Mouse (Mus musculus): ENCODE data around the gene Kcnip2. TPM values are rescaled to one million over a fixed set of nuclear protein-coding genes. Genes with fewer than 3 reads are reported as not detected.
A peak's percentile ranks its signal among the peaks of the same experiment; 100 is the strongest.

The Kcnip2 gene
- polyA plus RNA-seq, 1 experiment from 2014 or later, result 1.8 TPM

DNA sequence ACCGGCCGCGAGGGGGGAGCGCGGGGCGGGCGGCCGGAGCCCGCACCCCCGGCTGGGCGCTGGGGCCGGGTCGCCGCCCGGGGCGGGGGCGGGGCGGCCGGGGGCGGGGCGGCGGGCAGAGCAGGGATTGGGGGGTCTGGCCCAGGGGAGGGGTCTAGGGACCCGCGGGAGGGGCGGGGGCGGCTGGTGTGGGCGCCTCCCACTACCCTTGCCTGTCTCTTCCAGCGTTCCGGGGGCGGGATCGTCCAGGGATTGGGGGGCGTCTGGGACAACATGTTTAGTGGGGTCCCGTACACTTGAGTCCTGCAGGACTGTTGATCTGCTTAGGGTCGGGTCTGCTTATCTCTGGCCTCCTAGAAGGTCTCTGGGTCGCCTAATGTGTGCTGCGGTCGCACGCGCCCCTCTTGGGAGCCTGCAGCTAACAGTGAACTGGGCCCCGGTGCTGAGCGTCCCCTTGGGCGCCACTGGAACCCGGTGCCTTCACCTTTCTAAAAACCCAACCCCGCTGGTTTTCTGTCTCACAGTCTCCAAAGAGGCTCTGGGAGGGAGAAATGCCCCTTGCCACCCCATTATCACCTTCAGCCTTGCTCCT lies 72.8 kb downstream of the Kcnip2 start:
- H3K9me3 ChIP-seq (ENCODE audit: control insufficient read depth, low read length), result no peaks in the 10 kb centered on the region
- H3K4me1 ChIP-seq (replicated peaks; ENCODE audit: control insufficient read depth, insufficient read depth, low read length), result peaks cover 21% of the 10 kb centered on the region
- no peak overlapping the region for H3K9ac ChIP-seq (ENCODE audit: low read depth, low read length)
- peak overlapping the region; percentile 52 for H3K4me3 ChIP-seq (ENCODE audit: low read depth, low read length)
- no peak for DNase-seq (ENCODE audit: low spot score)
- H3K4me2 ChIP-seq, result peak overlapping the region; percentile 65
- no peaks in the 10 kb centered on the region for H3K36me3 ChIP-seq (ENCODE audit: control insufficient read depth, insufficient read depth, low read length)
- WGBS, result under 1% methylated on average over 30 of the region's 44 CpGs
- ATAC-seq (replicated peaks; ENCODE audit: low FRiP score), result no peak
- H3K27me3 ChIP-seq (replicated peaks; ENCODE audit: control insufficient read depth, insufficient read depth, low read length), result peaks cover 81% of the 10 kb centered on the region
- H3K27ac ChIP-seq (ENCODE audit: low read depth, low read length), result no peak overlapping the region

DNA sequence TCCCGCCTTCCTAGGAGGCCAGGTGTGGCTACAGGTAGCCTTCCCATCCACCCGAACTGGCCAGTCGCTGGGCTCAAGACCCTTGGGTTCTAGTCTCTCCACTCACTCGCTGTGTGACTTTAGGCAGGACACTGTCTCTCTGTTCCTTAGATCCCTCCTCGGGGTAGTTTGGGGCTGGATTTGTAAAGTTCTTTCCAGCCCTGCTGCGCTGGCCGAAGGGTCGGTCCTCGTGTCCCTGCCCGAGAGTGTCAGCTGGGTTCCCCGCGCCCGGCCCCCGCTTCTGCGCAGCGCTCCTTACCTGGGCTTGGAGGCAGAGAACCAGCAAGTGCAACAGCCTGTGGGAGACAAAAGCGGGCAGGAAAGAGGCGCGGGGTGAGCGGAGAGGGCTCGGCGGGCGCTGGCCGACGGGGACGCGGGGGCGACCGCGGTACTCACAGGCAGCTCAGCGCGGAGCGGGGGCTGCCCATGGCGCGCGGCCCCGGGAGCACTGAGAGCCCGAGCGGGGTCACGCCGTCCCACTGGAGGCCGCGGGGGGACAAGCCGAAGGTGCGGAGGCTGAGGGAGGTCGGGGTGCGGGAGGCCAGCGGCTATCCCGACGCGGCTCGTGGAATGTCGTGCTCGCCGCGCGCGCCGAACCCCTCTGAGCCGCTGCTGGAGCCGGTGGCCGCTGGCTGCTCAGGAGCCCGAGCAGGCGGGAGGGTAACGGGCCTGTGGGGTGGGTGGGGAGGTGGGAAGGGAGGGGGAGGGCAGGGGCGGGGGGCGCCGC lies 73.5 kb downstream of the Kcnip2 start, which contains the start of gene Fgf8:
TSS of gene Fgf8 (minus strand) at position 698 of the 766 bp plus-strand sequence.
- no peak within 1 kb of the TSS for H3K9ac ChIP-seq (ENCODE audit: low read depth, low read length)
- peak within 1 kb of the TSS; percentile 65 for H3K4me2 ChIP-seq
- no peaks in the 10 kb centered on the region for H3K9me3 ChIP-seq (ENCODE audit: control insufficient read depth, low read length)
- DNase-seq (ENCODE audit: low spot score) (no peak), ATAC-seq (replicated peaks; ENCODE audit: low FRiP score) (no peak)
- H3K27ac ChIP-seq (ENCODE audit: low read depth, low read length), result no peak within 1 kb of the TSS
- peaks cover 88% of the 10 kb centered on the region for H3K27me3 ChIP-seq (replicated peaks; ENCODE audit: control insufficient read depth, insufficient read depth, low read length)
- H3K4me1 ChIP-seq (replicated peaks; ENCODE audit: control insufficient read depth, insufficient read depth, low read length), result peaks cover 21% of the 10 kb centered on the region
- no peaks in the 10 kb centered on the region for H3K36me3 ChIP-seq (ENCODE audit: control insufficient read depth, insufficient read depth, low read length)
- peak within 1 kb of the TSS; percentile 52 for H3K4me3 ChIP-seq (ENCODE audit: low read depth, low read length)
- WGBS, result 1% methylated on average over 49 of the region's 68 CpGs

Other genes with a start within 250 kb of the Kcnip2 start
- 3.0 and 5.0 TPM in 2 replicates for gene Fbxw4, start 155.7 kb downstream of the Kcnip2 start, polyA plus RNA-seq (2014; fragmentation: Nextera tagmentation; extraction: Ambion mirVana)
- gene Fgf8, start 73.1 kb downstream of the Kcnip2 start, polyA plus RNA-seq (2014; fragmentation: Nextera tagmentation; extraction: Ambion mirVana), result 0.32 and 0.82 TPM in 2 replicates
- gene Npm3, start 66.5 kb downstream of the Kcnip2 start, polyA plus RNA-seq (2014; fragmentation: Nextera tagmentation; extraction: Ambion mirVana), result 32.7 and 34.5 TPM in 2 replicates
- 38.9 and 39.7 TPM in 2 replicates for gene Mgea5, start 32.2 kb downstream of the Kcnip2 start, polyA plus RNA-seq (2014; fragmentation: Nextera tagmentation; extraction: Ambion mirVana)
- gene Armh3, start 182.4 kb upstream of the Kcnip2 start, polyA plus RNA-seq (2014; fragmentation: Nextera tagmentation; extraction: Ambion mirVana), result 9.2 and 12.2 TPM in 2 replicates
- gene Hps6, start 187.4 kb upstream of the Kcnip2 start, polyA plus RNA-seq (2014; fragmentation: Nextera tagmentation; extraction: Ambion mirVana), result 4.9 and 5.4 TPM in 2 replicates
- 73.2 and 77.2 TPM in 2 replicates for gene Pprc1, start 228.8 kb upstream of the Kcnip2 start, polyA plus RNA-seq (2014; fragmentation: Nextera tagmentation; extraction: Ambion mirVana)
- gene Ldb1, start 229.2 kb upstream of the Kcnip2 start, polyA plus RNA-seq (2014; fragmentation: Nextera tagmentation; extraction: Ambion mirVana), result 67.5 and 78.9 TPM in 2 replicates

All from liver, embryonic 11.5 days (tissue).